Mouse (Mus musculus) liver, embryonic 11.5 days (tissue): ENCODE data around the gene Pex12. TPM values are rescaled to one million over a fixed set of nuclear protein-coding genes. Genes with fewer than 3 reads are reported as not detected.

ENCODE experiments used
- polyA plus RNA-seq: library from polyadenylated mRNA; unstranded; fragments of >200 nt; fragmentation: Nextera tagmentation; extraction: Ambion mirVana; gene quantifications from 2 replicates; pipeline ENCODE4 v1.2.1, GENCODE M21; 2014

Pex12 gene
- polyA plus RNA-seq, 1 experiment from 2014 or later: 13.7 TPM

Other genes starting within 250 kb of the Pex12 start
- 4.3 and 4.5 TPM in 2 replicates for gene Slfn2, start 237.5 kb downstream of the Pex12 start, polyA plus RNA-seq
- 0.13 TPM in 1 of 2 replicates, not detected in the other for gene Slfn1, start 185.7 kb downstream of the Pex12 start, polyA plus RNA-seq
- not detected in 2 replicates for gene Slfn4, start 127.4 kb downstream of the Pex12 start, polyA plus RNA-seq
- 0.71 and 0.83 TPM in 2 replicates for gene Slfn3, start 111.3 kb downstream of the Pex12 start, polyA plus RNA-seq
- 2.1 and 2.4 TPM in 2 replicates for gene Slfn14, start 15.9 kb downstream of the Pex12 start, polyA plus RNA-seq
- 52.2 and 56.3 TPM in 2 replicates for gene Ap2b1, start 3.6 kb downstream of the Pex12 start, polyA plus RNA-seq
- gene Rasl10b, start 106.6 kb upstream of the Pex12 start, polyA plus RNA-seq: 0.40 and 1.5 TPM in 2 replicates
- not detected in 2 replicates for gene Gas2l2, start 126.9 kb upstream of the Pex12 start, polyA plus RNA-seq
- 0.49 and 0.82 TPM in 2 replicates for gene 1700020L24Rik, start 135.1 kb upstream of the Pex12 start, polyA plus RNA-seq
- 0.71 and 0.88 TPM in 2 replicates for gene Mmp28, start 160.5 kb upstream of the Pex12 start, polyA plus RNA-seq
- 6.0 and 6.6 TPM in 2 replicates for gene Taf15, start 170.5 kb upstream of the Pex12 start, polyA plus RNA-seq
- gene Heatr9, start 219.6 kb upstream of the Pex12 start, polyA plus RNA-seq: not detected in 2 replicates
- gene Ccl5, start 227.9 kb upstream of the Pex12 start, polyA plus RNA-seq: not detected in 2 replicates